7 mouse cellular contexts compared by ENCODE assay signal in genomic region chr12:38843801-38844295, GRCm38 (mm10).
A peak's percentile ranks its signal among the peaks of the same experiment; 100 is the strongest.
DNase-seq lines count a peak whose midpoint lies in the region; ATAC-seq and TF ChIP-seq lines count a peak whose summit lies in the region.

No protein-coding gene starts in this region.

- DNase-seq in forebrain, embryonic 11.5 days (ENCODE audit: low spot score), result no peak
- peak; percentile 62 for DNase-seq in neural tube, embryonic 11.5 days (ENCODE audit: low spot score)
- no peak for DNase-seq in layer of hippocampus, postnatal 36 days
- no peak for DNase-seq in urinary bladder, adult 18-20 months (ENCODE audit: low spot score in 2 of 2)

- H3K9ac ChIP-seq in forebrain, embryonic 11.5 days (ENCODE audit: low read length), result no peak overlapping the region
- H3K9ac ChIP-seq in intestine, postnatal 0 days (ENCODE audit: low read depth, low read length), result no peak overlapping the region
- no peak overlapping the region for H3K9ac ChIP-seq in neural tube, embryonic 11.5 days (ENCODE audit: low read length)

- H3K4me3 ChIP-seq in forebrain, embryonic 11.5 days (ENCODE audit: low read depth, low read length), result no peak overlapping the region
- H3K4me3 ChIP-seq in intestine, postnatal 0 days (ENCODE audit: low read depth, low read length), result no peak overlapping the region
- no peak overlapping the region for H3K4me3 ChIP-seq in neural tube, embryonic 11.5 days (ENCODE audit: low read depth, low read length)

- no peaks in the 10 kb centered on the region; the same call in 1 of the 2 replicates for H3K4me1 ChIP-seq in forebrain, embryonic 11.5 days (replicated peaks; ENCODE audit: control insufficient read depth, insufficient read depth, low read length)
- H3K4me1 ChIP-seq in intestine, postnatal 0 days (replicated peaks; ENCODE audit: control insufficient read depth, insufficient read depth, low read length), result no peaks in the 10 kb centered on the region
- peaks cover 9% of the 10 kb centered on the region; the same call in 1 of the 2 replicates for H3K4me1 ChIP-seq in neural tube, embryonic 11.5 days (ENCODE audit: control insufficient read depth, insufficient read depth, low read length)

- no peaks in the 10 kb centered on the region for H3K36me3 ChIP-seq in forebrain, embryonic 11.5 days (ENCODE audit: control insufficient read depth, insufficient read depth, low read length)
- no peaks in the 10 kb centered on the region for H3K36me3 ChIP-seq in intestine, postnatal 0 days (ENCODE audit: control insufficient read depth, insufficient read depth)
- H3K36me3 ChIP-seq in neural tube, embryonic 11.5 days (ENCODE audit: control insufficient read depth, insufficient read depth, low read length), result no peaks in the 10 kb centered on the region

- WGBS in forebrain, embryonic 11.5 days, result 0% methylated on average over 1 of the region's 1 CpGs
- WGBS in intestine, postnatal 0 days, result 43% methylated on average over 1 of the region's 1 CpGs
- 6% methylated on average over 1 of the region's 1 CpGs for WGBS in neural tube, embryonic 11.5 days

- peak; percentile 58; the same call in 1 of the 2 replicates for ATAC-seq in common myeloid progenitor, adult 5-6 weeks (replicated peaks; ENCODE audit: low read depth, poor library complexity, severe bottlenecking)
- peak; percentile 96 for ATAC-seq in forebrain, embryonic 11.5 days (replicated peaks; ENCODE audit: low FRiP score)
- ATAC-seq in intestine, postnatal 0 days, result peak; percentile 38; the same call in 1 of the 2 replicates
- ATAC-seq in neural tube, embryonic 11.5 days (ENCODE audit: insufficient read depth, low FRiP score, low TSS enrichment), result peak; percentile 90
- ATAC-seq in cerebellum, adult (ENCODE audit: insufficient number of reproducible peaks, low FRiP score, low TSS enrichment), result no peak

- no peak overlapping the region for H3K27ac ChIP-seq in forebrain, embryonic 11.5 days (ENCODE audit: low read depth, low read length)
- H3K27ac ChIP-seq in intestine, postnatal 0 days (ENCODE audit: low read depth, low read length), result no peak overlapping the region
- no peak overlapping the region for H3K27ac ChIP-seq in neural tube, embryonic 11.5 days (ENCODE audit: low read depth, low read length)

- no peaks in the 10 kb centered on the region for H3K9me3 ChIP-seq in forebrain, embryonic 11.5 days (ENCODE audit: control insufficient read depth, low read length)
- H3K9me3 ChIP-seq in intestine, postnatal 0 days (ENCODE audit: control insufficient read depth), result no peaks in the 10 kb centered on the region
- H3K9me3 ChIP-seq in neural tube, embryonic 11.5 days (ENCODE audit: control insufficient read depth, low read length), result no peaks in the 10 kb centered on the region

- no peaks in the 10 kb centered on the region for H3K27me3 ChIP-seq in forebrain, embryonic 11.5 days (ENCODE audit: control insufficient read depth, insufficient read depth, low read length)
- no peaks in the 10 kb centered on the region for H3K27me3 ChIP-seq in intestine, postnatal 0 days (replicated peaks; ENCODE audit: control insufficient read depth, insufficient read depth, low read length)
- H3K27me3 ChIP-seq in neural tube, embryonic 11.5 days (ENCODE audit: control insufficient read depth, insufficient read depth, low read length), result no peaks in the 10 kb centered on the region

- H3K4me2 ChIP-seq in forebrain, embryonic 11.5 days (ENCODE audit: low read depth, low read length, severe bottlenecking), result no peak overlapping the region
- H3K4me2 ChIP-seq in intestine, postnatal 0 days (replicated peaks; ENCODE audit: low read depth), result no peak overlapping the region
- H3K4me2 ChIP-seq in neural tube, embryonic 11.5 days (ENCODE audit: low read depth), result no peak overlapping the region

- no peak for TF ChIP-seq CTCF in intestine, postnatal 0 days (IDR thresholded peaks at IDR 0.05; ENCODE audit: low read depth)
